Mouse (Mus musculus): ENCODE measurements around the gene Olfr1226.

GRCm38 (mm10) chr2:89199948-89200347, at the start of gene Olfr1226:
- no peak for TF ChIP-seq E2F4 (IDR thresholded peaks at IDR 0.05; ENCODE audit: insufficient read depth)
- no peak for TF ChIP-seq POLR2AphosphoS2 (IDR thresholded peaks at IDR 0.05; ENCODE audit: insufficient read length, low read depth)
- TF ChIP-seq POLR2A (IDR thresholded peaks at IDR 0.05; ENCODE audit: insufficient read length, low read depth), result no peak
- no peak for TF ChIP-seq USF1 (IDR thresholded peaks at IDR 0.05; ENCODE audit: low read depth)
- TF ChIP-seq MAX (IDR thresholded peaks at IDR 0.05; ENCODE audit: low read depth), result no peak
- TF ChIP-seq MYOG (IDR thresholded peaks at IDR 0.05; ENCODE audit: control insufficient read depth in 1 of 3, insufficient read depth in 1 of 3, insufficient read length in 2 of 3, low read depth in 2 of 3), result no peak
- no peak for TF ChIP-seq SRF (IDR thresholded peaks at IDR 0.05; ENCODE audit: control insufficient read depth, insufficient read length, low read depth)
- no peak for TF ChIP-seq TCF12 (IDR thresholded peaks at IDR 0.05; ENCODE audit: insufficient read depth, poor library complexity, severe bottlenecking)
- no peak for TF ChIP-seq TCF3 (IDR thresholded peaks at IDR 0.05; ENCODE audit: insufficient read length, low read depth)
- TF ChIP-seq CEBPB (IDR thresholded peaks at IDR 0.05; ENCODE audit: insufficient read depth, poor library complexity, severe bottlenecking), result no peak

Measured in myocyte (in vitro differentiated cells).